Mouse (Mus musculus): Measurements from ENCODE around the gene Krt28. TPM values are rescaled to one million over a fixed set of nuclear protein-coding genes. Genes with fewer than 3 reads are reported as not detected.

Gene Krt28
- polyA plus RNA-seq (2015; fragmentation: Nextera tagmentation; extraction: Ambion mirVana), result 0.89 TPM in 1 of 2 replicates, not detected in the other

DNA sequence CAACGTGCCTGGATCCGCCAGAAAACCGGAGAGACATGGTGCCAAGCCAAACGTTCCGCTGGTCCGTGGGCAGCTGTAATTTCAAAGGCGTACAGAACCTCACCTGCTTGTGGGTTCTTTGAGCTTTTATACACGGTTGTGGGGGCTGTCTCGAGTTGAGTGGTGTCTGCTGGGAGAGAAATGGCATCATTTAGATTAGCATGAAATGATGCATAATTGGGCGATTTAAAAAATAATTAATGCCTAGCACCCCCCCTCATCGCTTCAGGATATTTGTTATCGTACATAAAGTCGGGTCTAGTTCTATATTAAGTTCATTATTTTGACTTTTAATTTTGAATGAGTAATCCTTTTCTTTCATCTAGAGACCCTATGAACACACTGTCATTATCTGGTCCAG is at the start of gene Krt28:
Gene Krt28 (minus strand): TSS at position 101 of the 400 bp plus-strand sequence.
- H3K27me3 ChIP-seq, result peaks cover 7% of the 10 kb centered on the region; the same call in 1 of the 2 replicates
- H3K4me2 ChIP-seq, result no peak within 1 kb of the TSS
- no peak within 1 kb of the TSS for H3K9ac ChIP-seq
- ATAC-seq (ENCODE audit: low read depth), result no peak
- H3K36me3 ChIP-seq, result no peaks in the 10 kb centered on the region
- H3K9me3 ChIP-seq, result no peaks in the 10 kb centered on the region
- 86% methylated on average over 13 of the region's 13 CpGs for WGBS
- H3K4me1 ChIP-seq (replicated peaks), result no peaks in the 10 kb centered on the region
- no peak within 1 kb of the TSS for H3K4me3 ChIP-seq
- no peak within 1 kb of the TSS for H3K27ac ChIP-seq (replicated peaks)

DNA sequence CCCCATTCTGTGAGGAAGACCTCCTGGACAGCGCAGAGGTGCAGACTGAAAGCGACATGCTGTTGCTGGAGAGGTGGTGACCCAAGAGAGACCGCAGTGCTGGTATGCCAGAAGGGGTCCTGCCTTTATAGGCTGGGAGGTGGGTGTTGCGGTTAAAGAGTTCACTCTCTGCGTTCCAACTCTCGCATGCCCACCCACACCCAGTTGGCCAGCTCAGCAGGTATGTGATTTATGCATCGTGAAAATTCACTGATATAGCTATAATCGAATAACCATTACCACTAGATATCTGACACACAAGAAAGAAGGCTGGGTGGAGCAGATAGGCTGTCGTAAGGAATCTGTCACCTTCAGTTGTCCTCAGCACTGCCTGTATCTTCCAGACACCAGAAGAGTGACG is 47.5 kb upstream of the Krt28 start, which contains the start of gene Krt12:
Gene Krt12 (minus strand): TSS at position 101 of the 400 bp plus-strand sequence.
- no peak for ATAC-seq (ENCODE audit: low read depth)
- WGBS, result 85% methylated on average over 10 of the region's 10 CpGs
- H3K4me2 ChIP-seq, result no peak within 1 kb of the TSS
- H3K27ac ChIP-seq (replicated peaks), result no peak within 1 kb of the TSS
- H3K9me3 ChIP-seq, result no peaks in the 10 kb centered on the region
- H3K9ac ChIP-seq, result no peak within 1 kb of the TSS
- H3K4me1 ChIP-seq (replicated peaks), result no peaks in the 10 kb centered on the region
- H3K36me3 ChIP-seq, result no peaks in the 10 kb centered on the region
- H3K27me3 ChIP-seq, result peaks cover 16% of the 10 kb centered on the region
- no peak within 1 kb of the TSS for H3K4me3 ChIP-seq

DNA sequence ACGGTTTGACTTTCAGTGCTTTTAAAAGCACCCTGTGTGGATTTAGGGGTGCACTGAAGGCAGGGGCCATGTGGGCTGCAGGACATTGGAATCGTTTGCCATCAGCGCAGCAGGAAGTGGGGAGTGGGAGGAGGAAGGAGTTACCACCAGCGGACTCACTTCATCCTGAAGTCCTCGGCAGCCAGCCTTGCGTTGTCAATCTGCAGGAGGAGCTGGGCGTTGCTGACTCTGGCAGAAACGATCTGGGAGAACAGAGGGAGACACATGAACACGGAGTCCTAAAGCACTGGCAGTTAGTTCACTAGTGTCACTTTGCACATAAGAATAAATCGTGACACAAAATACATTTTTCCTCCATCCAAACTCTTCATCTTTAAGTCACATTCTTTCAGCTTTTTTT is 45.9 kb upstream of the Krt28 start:
- Histone ChIP-seq H3K36me3 (no peaks in the 10 kb centered on the region), H3K9me3 (no peaks in the 10 kb centered on the region), H3K4me2 (no peak overlapping the region), H3K4me1 (replicated peaks) (no peaks in the 10 kb centered on the region), H3K27ac (replicated peaks) (no peak overlapping the region), H3K4me3 (no peak overlapping the region), H3K9ac (no peak overlapping the region), H3K27me3 (peaks cover 9% of the 10 kb centered on the region; the same call in 1 of the 2 replicates)
- no peak for ATAC-seq (ENCODE audit: low read depth)
- 59% methylated on average over 10 of the region's 10 CpGs for WGBS

DNA sequence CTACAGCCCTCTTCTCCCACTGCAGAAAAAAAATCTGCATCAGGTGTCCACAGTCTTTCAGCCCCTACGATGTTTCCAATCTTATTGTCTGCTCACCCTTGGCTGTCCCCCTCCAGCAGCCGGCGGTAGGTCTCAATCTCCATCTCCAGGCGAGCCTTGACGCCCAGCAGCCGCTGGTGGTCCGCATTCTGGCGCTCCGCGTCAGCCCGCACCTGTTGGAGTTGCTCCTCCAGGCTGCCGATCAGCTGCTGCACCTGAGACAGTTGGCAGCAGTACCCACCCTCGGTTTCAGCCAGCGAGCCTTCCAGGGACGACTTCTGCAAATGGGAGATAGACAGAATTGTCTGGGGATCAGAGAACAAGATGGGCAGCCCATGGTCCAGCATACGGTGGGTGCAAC is 43.1 kb upstream of the Krt28 start:
- no peak for ATAC-seq (ENCODE audit: low read depth)
- Histone ChIP-seq H3K4me1 (replicated peaks) (no peaks in the 10 kb centered on the region), H3K4me2 (no peak overlapping the region), H3K36me3 (no peaks in the 10 kb centered on the region), H3K4me3 (no peak overlapping the region), H3K9me3 (no peaks in the 10 kb centered on the region), H3K9ac (no peak overlapping the region), H3K27me3 (peaks cover 9% of the 10 kb centered on the region; the same call in 1 of the 2 replicates), H3K27ac (replicated peaks) (no peak overlapping the region)
- 73% methylated on average over 16 of the region's 16 CpGs for WGBS

DNA sequence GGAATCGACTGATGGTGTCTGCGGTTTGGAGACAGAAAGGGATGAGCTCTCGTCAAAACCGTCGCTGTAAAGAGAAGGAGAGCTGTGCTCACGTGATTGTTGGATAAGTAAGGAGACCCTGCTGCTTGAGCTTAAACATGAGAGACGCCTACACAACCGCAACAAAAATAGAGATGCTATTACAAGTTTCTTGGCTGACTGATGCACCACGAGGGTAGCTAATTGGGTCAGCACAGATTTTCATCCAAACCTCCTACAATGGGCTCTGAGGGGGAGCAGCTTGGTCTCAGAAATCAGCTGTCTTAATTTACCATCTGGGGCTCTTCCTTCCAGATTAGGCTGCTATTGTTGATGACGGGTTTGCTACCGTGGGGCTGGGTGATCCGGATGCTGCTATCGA is 42.2 kb upstream of the Krt28 start:
- WGBS, result 87% methylated on average over 13 of the region's 13 CpGs
- H3K4me1 ChIP-seq (replicated peaks), result no peaks in the 10 kb centered on the region
- no peaks in the 10 kb centered on the region for H3K9me3 ChIP-seq
- no peak overlapping the region for H3K9ac ChIP-seq
- peaks cover 2% of the 10 kb centered on the region; the same call in 1 of the 2 replicates for H3K27me3 ChIP-seq
- H3K4me2 ChIP-seq, result no peak overlapping the region
- ATAC-seq (ENCODE audit: low read depth), result no peak
- H3K4me3 ChIP-seq, result no peak overlapping the region
- no peaks in the 10 kb centered on the region for H3K36me3 ChIP-seq
- H3K27ac ChIP-seq (replicated peaks), result no peak overlapping the region

DNA sequence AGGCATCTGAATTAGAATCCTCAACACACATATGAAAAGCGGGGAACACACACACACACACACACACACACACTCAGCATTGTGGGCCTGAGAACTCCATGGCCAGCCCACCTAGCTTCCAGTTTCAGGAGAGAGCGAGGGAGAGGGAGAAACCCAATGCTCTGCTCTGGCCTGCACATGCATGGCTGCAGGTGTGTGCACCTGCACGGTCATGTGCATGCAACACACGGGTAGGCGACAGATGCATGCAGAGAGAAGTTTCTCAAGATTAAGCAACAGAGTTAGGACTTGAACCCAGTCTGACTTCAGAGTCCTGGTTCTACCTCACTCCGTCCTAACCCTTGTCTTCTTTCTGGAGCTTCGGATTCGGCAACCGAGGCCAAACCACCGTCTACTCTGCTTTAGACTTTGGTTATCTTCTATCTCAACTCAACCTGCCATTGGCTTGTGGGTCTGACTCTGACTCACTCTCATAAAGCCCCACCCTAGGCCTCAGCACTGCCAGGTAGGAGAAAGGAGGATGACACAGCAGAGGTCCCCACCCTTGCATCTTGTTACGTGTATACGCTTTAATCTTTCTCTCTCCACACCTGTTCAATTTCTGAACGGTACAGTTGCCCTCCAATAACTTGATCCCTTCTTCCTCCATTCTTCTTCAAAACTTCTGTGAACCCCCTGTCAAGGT is 39.9 kb upstream of the Krt28 start:
- H3K36me3 ChIP-seq, result no peaks in the 10 kb centered on the region
- H3K9me3 ChIP-seq, result no peaks in the 10 kb centered on the region
- no peak overlapping the region for H3K27ac ChIP-seq (replicated peaks)
- 91% methylated on average over 13 of the region's 13 CpGs for WGBS
- no peaks in the 10 kb centered on the region for H3K27me3 ChIP-seq
- H3K4me3 ChIP-seq, result no peak overlapping the region
- no peak overlapping the region for H3K9ac ChIP-seq
- no peak for ATAC-seq (ENCODE audit: low read depth)
- no peaks in the 10 kb centered on the region for H3K4me1 ChIP-seq (replicated peaks)
- H3K4me2 ChIP-seq, result no peak overlapping the region

DNA sequence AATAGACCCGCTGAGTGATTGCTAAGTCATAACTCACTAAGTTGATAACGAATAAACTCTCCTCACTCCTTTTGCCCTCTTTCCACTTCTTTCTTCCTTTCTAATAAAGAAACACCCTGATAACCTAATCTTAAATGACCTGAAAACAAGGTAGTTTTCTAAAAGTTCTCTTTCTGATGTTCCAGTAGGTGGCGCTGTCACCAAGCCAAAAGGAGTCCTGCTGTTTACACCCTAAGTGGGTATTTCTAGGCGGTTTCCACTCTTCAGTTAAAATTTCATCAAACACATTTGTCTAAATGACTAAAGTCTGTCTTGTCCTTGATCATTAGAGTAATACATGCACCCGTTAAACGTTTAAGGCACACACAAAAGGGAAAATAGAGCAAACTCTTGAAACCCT is 38.5 kb upstream of the Krt28 start:
- ATAC-seq (ENCODE audit: low read depth), result no peak
- Histone ChIP-seq H3K27me3 (no peaks in the 10 kb centered on the region), H3K9me3 (no peaks in the 10 kb centered on the region), H3K9ac (no peak overlapping the region), H3K36me3 (no peaks in the 10 kb centered on the region), H3K4me3 (no peak overlapping the region), H3K27ac (replicated peaks) (no peak overlapping the region), H3K4me1 (replicated peaks) (no peaks in the 10 kb centered on the region), H3K4me2 (no peak overlapping the region)
- 26% methylated on average over 6 of the region's 6 CpGs for whole genome bisulfite sequencing

DNA sequence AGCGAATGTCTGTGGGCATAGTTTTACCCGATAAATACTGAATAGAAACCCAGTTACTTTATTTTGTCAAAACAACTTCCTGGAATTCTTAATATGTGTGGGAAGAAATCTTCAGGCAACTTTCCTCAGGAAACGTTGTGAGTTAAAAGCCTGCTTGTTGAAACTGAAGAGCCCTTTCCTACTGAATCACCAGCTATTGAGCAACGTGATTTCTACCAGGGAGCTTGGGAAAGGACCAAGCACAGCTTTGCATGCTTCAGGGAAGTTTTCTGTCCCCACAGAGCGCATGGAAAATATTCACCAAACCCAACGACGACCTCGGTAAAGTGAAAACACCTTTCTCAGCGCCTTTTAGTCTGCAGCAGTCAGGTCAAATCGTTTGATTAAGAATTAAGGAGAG is 31.5 kb upstream of the Krt28 start:
- no peak overlapping the region for H3K9ac ChIP-seq
- H3K4me2 ChIP-seq, result no peak overlapping the region
- H3K36me3 ChIP-seq, result no peaks in the 10 kb centered on the region
- 82% methylated on average over 10 of the region's 10 CpGs for WGBS
- no peak overlapping the region for H3K27ac ChIP-seq (replicated peaks)
- H3K4me1 ChIP-seq (replicated peaks), result no peaks in the 10 kb centered on the region
- ATAC-seq (ENCODE audit: low read depth), result no peak
- H3K27me3 ChIP-seq, result peaks cover 4% of the 10 kb centered on the region; the same call in 1 of the 2 replicates
- H3K4me3 ChIP-seq, result no peak overlapping the region
- no peaks in the 10 kb centered on the region for H3K9me3 ChIP-seq

DNA sequence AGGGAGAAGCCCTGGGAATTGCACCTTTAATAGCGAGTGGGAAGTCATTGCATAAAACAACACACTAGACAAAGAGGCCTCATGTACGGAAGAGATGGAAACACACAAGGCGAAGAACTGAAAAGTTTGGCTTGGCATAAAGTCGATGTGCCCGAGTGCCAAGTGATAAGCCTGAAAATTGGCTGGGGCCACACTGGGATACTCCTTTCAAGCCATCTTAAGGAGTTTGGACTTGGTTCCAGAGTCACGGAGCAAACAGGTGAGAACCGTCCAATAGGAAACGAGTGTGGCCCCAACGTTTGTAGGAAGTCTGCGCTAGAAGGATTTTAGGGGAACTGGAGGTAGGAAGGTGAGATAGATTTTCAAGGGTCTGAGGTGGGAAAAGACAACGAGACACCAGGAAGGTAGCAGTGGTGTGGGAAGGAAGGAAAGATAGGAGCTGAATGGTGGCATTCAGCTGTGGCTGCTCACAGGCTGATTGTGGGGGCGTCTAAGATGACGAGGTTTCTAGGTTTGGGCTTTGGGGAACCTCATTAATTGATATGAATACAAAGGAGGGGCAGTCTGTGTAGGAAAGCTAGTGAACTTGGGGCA is 25.4 kb upstream of the Krt28 start:
- H3K4me1 ChIP-seq (replicated peaks), result no peaks in the 10 kb centered on the region
- H3K9me3 ChIP-seq, result no peaks in the 10 kb centered on the region
- H3K4me2 ChIP-seq, result no peak overlapping the region
- no peak overlapping the region for H3K9ac ChIP-seq
- ATAC-seq (ENCODE audit: low read depth), result no peak
- H3K36me3 ChIP-seq, result no peaks in the 10 kb centered on the region
- H3K27ac ChIP-seq (replicated peaks), result no peak overlapping the region
- peaks cover 9% of the 10 kb centered on the region; the same call in 1 of the 2 replicates for H3K27me3 ChIP-seq
- WGBS, result 91% methylated on average over 13 of the region's 13 CpGs
- H3K4me3 ChIP-seq, result no peak overlapping the region

DNA sequence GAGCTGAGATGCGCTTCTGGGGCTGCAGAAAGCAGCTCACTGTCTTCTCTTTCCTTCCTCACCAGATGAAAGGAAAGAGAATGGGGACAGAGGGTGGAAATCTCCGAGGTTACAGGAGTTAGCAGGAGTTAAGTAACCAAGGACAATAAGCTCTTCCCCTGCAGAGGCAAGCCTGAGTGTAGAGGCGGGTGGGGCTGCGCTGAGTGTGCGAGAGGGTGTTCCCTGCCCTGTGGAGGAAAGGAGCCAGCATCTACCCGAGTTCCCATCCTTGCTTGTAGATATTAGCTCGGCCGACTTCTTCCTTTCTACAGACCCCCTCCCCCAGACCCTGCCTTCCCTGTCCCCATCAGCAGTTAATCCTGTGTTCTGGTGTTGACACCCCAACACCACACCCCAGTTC is 24.1 kb upstream of the Krt28 start:
- 73% methylated on average over 8 of the region's 8 CpGs for WGBS
- Histone ChIP-seq H3K27ac (replicated peaks) (no peak overlapping the region), H3K9me3 (no peaks in the 10 kb centered on the region), H3K27me3 (peaks cover 8% of the 10 kb centered on the region; the same call in 1 of the 2 replicates), H3K36me3 (no peaks in the 10 kb centered on the region), H3K9ac (no peak overlapping the region), H3K4me2 (no peak overlapping the region), H3K4me1 (replicated peaks) (no peaks in the 10 kb centered on the region), H3K4me3 (no peak overlapping the region)
- no peak for ATAC-seq (ENCODE audit: low read depth)

DNA sequence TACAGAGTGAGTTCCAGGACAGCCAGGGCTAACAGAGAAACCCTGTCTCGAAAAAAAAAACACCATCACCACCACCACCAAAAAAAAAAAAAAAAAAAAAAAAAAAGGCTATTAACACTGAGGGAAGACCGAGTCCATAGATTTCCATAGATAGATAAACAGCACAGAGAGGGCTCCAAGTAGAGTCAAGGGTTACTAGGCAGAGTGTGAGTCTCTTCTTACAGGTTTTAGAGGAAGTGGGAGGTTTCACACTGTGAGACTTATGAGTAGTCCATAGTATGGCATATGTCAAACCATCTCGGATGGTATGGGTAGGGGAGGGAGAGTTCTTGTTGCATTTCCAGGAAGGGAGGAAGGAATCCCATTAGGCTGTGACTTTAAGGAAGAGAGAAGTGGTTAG is 23.4 kb upstream of the Krt28 start:
- WGBS, result 87% methylated on average over 3 of the region's 3 CpGs

DNA sequence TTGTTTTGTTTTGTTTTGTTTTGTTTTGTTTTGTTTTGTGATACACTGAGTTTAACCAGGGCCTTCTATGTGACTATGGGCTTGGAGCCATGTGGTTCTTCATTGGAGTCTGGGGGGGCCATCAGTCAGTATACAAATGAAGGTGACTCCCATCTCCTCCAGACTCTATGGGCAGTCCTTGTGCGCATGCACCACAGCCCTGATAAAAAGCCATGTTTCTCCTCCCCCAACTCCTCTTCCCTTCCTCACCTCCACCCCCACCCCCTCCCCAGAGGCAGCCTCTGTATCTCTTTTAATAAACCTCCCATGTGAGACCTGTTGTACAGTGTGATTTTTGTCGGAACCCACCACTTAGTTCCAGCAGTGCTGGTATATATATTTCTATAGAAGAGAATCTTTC is 22.0 kb upstream of the Krt28 start:
- Histone ChIP-seq H3K27ac (replicated peaks) (no peak overlapping the region), H3K27me3 (peaks cover 5% of the 10 kb centered on the region; the same call in 1 of the 2 replicates), H3K4me2 (no peak overlapping the region), H3K4me1 (replicated peaks) (no peaks in the 10 kb centered on the region), H3K36me3 (no peaks in the 10 kb centered on the region), H3K9ac (no peak overlapping the region), H3K4me3 (no peak overlapping the region), H3K9me3 (no peaks in the 10 kb centered on the region)
- 93% methylated on average over 2 of the region's 2 CpGs for WGBS
- no peak for ATAC-seq (ENCODE audit: low read depth)

More for the DNA sequence above, 23.4 kb upstream of the Krt28 start:
- Histone ChIP-seq H3K27me3 (peaks cover 5% of the 10 kb centered on the region; the same call in 1 of the 2 replicates), H3K9ac (no peak overlapping the region), H3K4me3 (no peak overlapping the region), H3K36me3 (no peaks in the 10 kb centered on the region), H3K27ac (replicated peaks) (no peak overlapping the region), H3K4me2 (no peak overlapping the region), H3K4me1 (replicated peaks) (no peaks in the 10 kb centered on the region), H3K9me3 (no peaks in the 10 kb centered on the region)
- no peak for ATAC-seq (ENCODE audit: low read depth)
